Mouse (Mus musculus) midbrain, embryonic 12.5 days (tissue): ENCODE measurements around the gene Ppp1r15b. TPM values are rescaled to one million over a fixed set of nuclear protein-coding genes. Genes with fewer than 3 reads are reported as not detected.
A peak's percentile ranks its signal among the peaks of the same experiment; 100 is the strongest.

Experiments
- ATAC-seq: fragments of 200-750 bp; cut with Nextera tagmentation; 2 replicates; pipeline ENCODE4 v1.8.0; 2017; ENCODE audit warnings: low read depth, moderate TSS enrichment, moderate library complexity; ENCODE audit not compliant: low FRiP score
- H3K27ac ChIP-seq: fragments of 300-500 bp; sonication (generic); replicated peaks from 2 replicates; pipeline ENCODE4 v1.5.1; 2016; ENCODE audit warnings: mild to moderate bottlenecking
- H3K27me3 ChIP-seq: fragments of 300-500 bp; sonication (generic); 2 replicates; pipeline ENCODE4 v1.6.1; 2016; ENCODE audit warnings: mild to moderate bottlenecking
- H3K36me3 ChIP-seq: fragments of 300-500 bp; sonication (generic); 2 replicates; pipeline ENCODE4 v1.6.1; 2016
- H3K4me1 ChIP-seq: fragments of 300-500 bp; sonication (generic); 2 replicates; pipeline ENCODE4 v1.6.1; 2016
- H3K4me2 ChIP-seq: fragments of 300-500 bp; sonication (generic); replicated peaks from 2 replicates; pipeline ENCODE4 v1.6.1; 2016; ENCODE audit warnings: mild to moderate bottlenecking, moderate library complexity
- H3K4me3 ChIP-seq: fragments of 300-500 bp; sonication (generic); 2 replicates; pipeline ENCODE4 v1.5.1; 2016; ENCODE audit warnings: mild to moderate bottlenecking
- H3K9ac ChIP-seq: fragments of 300-500 bp; sonication (generic); replicated peaks from 2 replicates; pipeline ENCODE4 v1.6.1; 2016; ENCODE audit warnings: mild to moderate bottlenecking, moderate library complexity
- H3K9me3 ChIP-seq: fragments of 300-500 bp; sonication (generic); 2 replicates; pipeline ENCODE4 v1.6.1; 2016; ENCODE audit warnings: mild to moderate bottlenecking
- WGBS: fragments of 180-500 bp; shearing (Covaris S2); methylation state at CpG from one replicate; pipeline ENCODE4 v1.1.7; 2016; 5-methylcytosine and 5-hydroxymethylcytosine counted together
- polyA plus RNA-seq: library from polyadenylated mRNA; unstranded; fragments of >200 nt; fragmentation: Nextera tagmentation; extraction: Ambion mirVana; gene quantifications from 2 replicates; pipeline ENCODE4 v1.2.1, GENCODE M21; 2016

Gene Ppp1r15b
- polyA plus RNA-seq, 1 experiment from 2014 or later = 52.7 TPM

- Histone ChIP-seq H3K4me2 (no peak overlapping the region), H3K4me3 (no peak overlapping the region), H3K27ac (no peak overlapping the region), H3K4me1 (peaks cover 27% of the 10 kb centered on the region), H3K27me3 (no peaks in the 10 kb centered on the region), H3K9me3 (no peaks in the 10 kb centered on the region), H3K36me3 (peaks cover 53% of the 10 kb centered on the region), H3K9ac (no peak overlapping the region)
- 97% methylated on average over 1 of the region's 1 CpGs for WGBS
- ATAC-seq = no peak
Measured at GRCm38 (mm10) chr1:133138401-133138800, 7.5 kb downstream of the Ppp1r15b start.

- Histone ChIP-seq H3K27ac (no peak overlapping the region), H3K36me3 (peaks cover 2% of the 10 kb centered on the region; the same call in 1 of the 2 replicates), H3K9ac (no peak overlapping the region), H3K4me2 (no peak overlapping the region), H3K4me1 (no peaks in the 10 kb centered on the region), H3K4me3 (no peak overlapping the region), H3K27me3 (no peaks in the 10 kb centered on the region), H3K9me3 (peaks cover 10% of the 10 kb centered on the region; the same call in 1 of the 2 replicates)
- 0 out of 2 replicates have a peak, but pooled peaks have one; percentile 54 for ATAC-seq
- WGBS = 67% methylated on average over 22 of the region's 22 CpGs
Measured at GRCm38 (mm10) chr1:133146014-133147009, 15.4 kb downstream of the Ppp1r15b start.

DNA sequence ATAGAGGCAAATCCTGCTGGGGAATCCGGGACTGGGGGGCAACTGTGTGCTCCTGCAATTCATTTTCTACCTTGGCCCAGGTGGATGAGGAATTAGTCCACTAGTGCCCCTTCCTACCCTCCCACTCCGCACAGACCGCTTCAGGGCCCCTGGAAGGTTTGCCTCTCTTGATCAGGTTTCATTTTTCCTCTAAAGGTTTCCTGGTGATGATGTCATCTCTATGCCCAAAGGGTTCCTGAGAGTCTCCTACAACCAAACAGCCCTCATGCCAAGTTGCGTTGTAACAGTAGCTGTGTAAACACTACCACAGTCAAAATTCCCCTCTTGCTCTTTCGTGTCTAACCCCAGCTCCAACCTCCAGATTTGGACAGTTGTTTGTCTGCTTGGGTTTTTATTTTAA lies 16.4 kb downstream of the Ppp1r15b start:
- no peak for ATAC-seq
- H3K27me3 ChIP-seq = no peaks in the 10 kb centered on the region
- 90% methylated on average over 5 of the region's 5 CpGs for WGBS
- H3K9ac ChIP-seq = no peak overlapping the region
- peaks cover 10% of the 10 kb centered on the region; the same call in 1 of the 2 replicates for H3K9me3 ChIP-seq
- H3K27ac ChIP-seq = no peak overlapping the region
- H3K4me2 ChIP-seq = no peak overlapping the region
- no peaks in the 10 kb centered on the region for H3K36me3 ChIP-seq
- no peak overlapping the region for H3K4me3 ChIP-seq
- no peaks in the 10 kb centered on the region for H3K4me1 ChIP-seq

DNA sequence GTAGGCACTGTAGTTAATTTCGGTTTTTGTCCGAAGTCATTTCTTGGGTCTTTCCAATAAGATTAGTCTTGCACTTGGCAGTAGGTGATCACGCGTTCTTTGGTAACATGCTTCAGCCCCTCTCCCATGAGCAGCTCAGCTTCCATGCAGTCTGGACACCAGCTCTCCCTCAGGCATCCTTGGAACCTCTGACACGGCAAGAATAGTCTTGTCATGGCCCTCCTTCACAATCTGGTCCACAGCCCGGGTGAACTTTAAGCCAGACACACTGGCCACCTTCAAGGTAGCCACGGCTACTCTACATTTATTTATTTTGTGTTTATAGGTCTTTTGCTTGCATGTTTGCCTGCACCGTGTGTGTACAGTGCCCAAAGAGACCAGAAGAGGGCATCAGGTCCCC lies 17.2 kb downstream of the Ppp1r15b start:
- Histone ChIP-seq H3K9ac (no peak overlapping the region), H3K4me1 (no peaks in the 10 kb centered on the region), H3K36me3 (no peaks in the 10 kb centered on the region), H3K27me3 (no peaks in the 10 kb centered on the region), H3K9me3 (peaks cover 10% of the 10 kb centered on the region; the same call in 1 of the 2 replicates), H3K4me3 (no peak overlapping the region), H3K27ac (no peak overlapping the region), H3K4me2 (no peak overlapping the region)
- 96% methylated on average over 8 of the region's 8 CpGs for WGBS
- ATAC-seq = no peak

DNA sequence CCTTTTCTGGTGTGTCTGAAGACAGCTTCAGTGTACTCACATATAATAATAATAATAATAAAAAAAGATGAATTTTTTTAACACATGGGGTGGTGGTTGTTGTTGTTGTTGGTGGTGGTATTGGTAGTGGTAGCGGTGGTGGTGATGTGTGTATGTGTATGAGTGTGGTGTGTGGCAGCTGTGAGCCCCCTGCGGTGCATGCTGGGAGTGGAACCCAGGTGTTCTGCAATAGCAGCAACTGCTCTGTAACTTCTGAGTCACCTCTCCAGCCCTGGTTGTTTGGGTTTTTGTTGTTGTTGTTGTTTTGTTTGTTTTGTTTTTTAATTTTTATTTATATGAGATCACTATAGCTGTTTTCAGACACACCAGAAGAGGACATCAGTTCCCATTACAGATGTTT lies 19.6 kb downstream of the Ppp1r15b start:
- Histone ChIP-seq H3K4me2 (no peak overlapping the region), H3K36me3 (no peaks in the 10 kb centered on the region), H3K27ac (no peak overlapping the region), H3K9ac (no peak overlapping the region), H3K27me3 (no peaks in the 10 kb centered on the region), H3K9me3 (peaks cover 10% of the 10 kb centered on the region; the same call in 1 of the 2 replicates), H3K4me3 (no peak overlapping the region), H3K4me1 (no peaks in the 10 kb centered on the region)
- ATAC-seq = no peak
- WGBS = 84% methylated on average over 2 of the region's 2 CpGs

GRCm38 (mm10) chr1:133152213-133152612 lies 21.3 kb downstream of the Ppp1r15b start:
- no peak overlapping the region for H3K9ac ChIP-seq
- H3K36me3 ChIP-seq = no peaks in the 10 kb centered on the region
- no peak overlapping the region for H3K4me3 ChIP-seq
- H3K4me2 ChIP-seq = no peak overlapping the region
- H3K27ac ChIP-seq = no peak overlapping the region
- WGBS = 91% methylated on average over 3 of the region's 3 CpGs
- H3K9me3 ChIP-seq = peaks cover 10% of the 10 kb centered on the region; the same call in 1 of the 2 replicates
- H3K4me1 ChIP-seq = no peaks in the 10 kb centered on the region
- no peak for ATAC-seq
- no peaks in the 10 kb centered on the region; the same call in 1 of the 2 replicates for H3K27me3 ChIP-seq

- H3K27me3 ChIP-seq = peaks cover 4% of the 10 kb centered on the region; the same call in 1 of the 2 replicates
- no peaks in the 10 kb centered on the region for H3K36me3 ChIP-seq
- H3K9me3 ChIP-seq = no peaks in the 10 kb centered on the region
- H3K4me1 ChIP-seq = no peaks in the 10 kb centered on the region; the same call in 1 of the 2 replicates
- H3K27ac ChIP-seq = no peak overlapping the region
- 87% methylated on average over 6 of the region's 6 CpGs for WGBS
- no peak overlapping the region for H3K4me3 ChIP-seq
- no peak for ATAC-seq
- H3K4me2 ChIP-seq = no peak overlapping the region
- no peak overlapping the region for H3K9ac ChIP-seq
Measured at GRCm38 (mm10) chr1:133155270-133155669, 24.3 kb downstream of the Ppp1r15b start.

- 75% methylated on average over 7 of the region's 7 CpGs for WGBS
- no peak overlapping the region for H3K27ac ChIP-seq
- no peak for ATAC-seq
- no peak overlapping the region for H3K4me2 ChIP-seq
- no peak overlapping the region for H3K4me3 ChIP-seq
- H3K9ac ChIP-seq = no peak overlapping the region
- peaks cover 9% of the 10 kb centered on the region for H3K4me1 ChIP-seq
- peaks cover 38% of the 10 kb centered on the region for H3K27me3 ChIP-seq
- H3K36me3 ChIP-seq = no peaks in the 10 kb centered on the region
- no peaks in the 10 kb centered on the region for H3K9me3 ChIP-seq
Measured at GRCm38 (mm10) chr1:133159128-133159564, 28.2 kb downstream of the Ppp1r15b start.

DNA sequence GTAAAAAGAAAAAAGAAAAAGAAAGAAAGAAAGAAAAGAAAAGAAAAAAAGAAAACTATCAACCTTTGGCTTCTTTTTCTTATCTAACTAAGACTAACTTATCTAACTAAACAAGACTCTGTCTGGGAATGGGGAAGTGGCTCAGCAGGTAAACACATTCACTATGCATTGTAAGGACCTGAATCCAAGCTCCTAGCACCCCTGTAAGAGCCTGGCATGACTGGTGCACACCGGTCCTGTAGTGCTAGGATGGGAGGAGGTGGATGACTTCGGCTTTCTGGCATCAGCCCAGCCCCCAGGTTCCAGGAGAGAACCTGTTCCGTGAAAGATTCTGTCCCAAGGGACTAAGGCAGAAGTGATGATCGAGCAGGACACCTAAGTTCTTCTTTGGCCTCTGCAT lies 30.6 kb downstream of the Ppp1r15b start:
- WGBS = 62% methylated on average over 4 of the region's 4 CpGs
- Histone ChIP-seq H3K4me2 (no peak overlapping the region), H3K4me1 (peaks cover 19% of the 10 kb centered on the region), H3K9ac (no peak overlapping the region), H3K27ac (no peak overlapping the region), H3K4me3 (no peak overlapping the region), H3K36me3 (no peaks in the 10 kb centered on the region), H3K9me3 (no peaks in the 10 kb centered on the region), H3K27me3 (peaks cover 55% of the 10 kb centered on the region)
- no peak for ATAC-seq

DNA sequence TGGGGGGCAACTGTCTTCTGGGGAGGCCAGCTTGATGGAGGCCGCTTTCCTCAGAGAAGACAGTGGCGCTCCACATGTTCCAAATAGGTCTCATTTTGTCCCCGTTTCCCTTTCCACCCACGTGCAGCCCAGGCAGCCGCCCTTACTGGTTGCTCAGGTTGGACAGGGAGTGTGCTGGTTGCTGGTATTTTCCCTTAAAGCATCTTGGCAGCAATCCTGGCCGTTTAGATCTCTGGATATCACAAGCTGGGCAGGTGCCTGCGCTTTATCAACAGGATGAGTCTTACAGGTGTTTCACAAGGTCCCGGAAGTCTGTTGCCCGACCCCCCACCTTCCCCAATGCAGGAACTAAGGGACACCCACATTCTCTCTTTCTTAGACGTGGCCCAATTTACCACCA lies 31.1 kb downstream of the Ppp1r15b start:
- Histone ChIP-seq H3K4me1 (peaks cover 19% of the 10 kb centered on the region), H3K27me3 (peaks cover 59% of the 10 kb centered on the region), H3K27ac (no peak overlapping the region), H3K9me3 (no peaks in the 10 kb centered on the region), H3K36me3 (no peaks in the 10 kb centered on the region), H3K4me3 (no peak overlapping the region), H3K9ac (no peak overlapping the region), H3K4me2 (no peak overlapping the region)
- 74% methylated on average over 10 of the region's 10 CpGs for WGBS
- ATAC-seq = no peak

GRCm38 (mm10) chr1:133162981-133163380 lies 32.0 kb downstream of the Ppp1r15b start:
- ATAC-seq = no peak
- Histone ChIP-seq H3K4me2 (0 out of 2 replicates have a peak overlapping the region, but pooled peaks have one; percentile 97), H3K9ac (no peak overlapping the region), H3K4me1 (peaks cover 20% of the 10 kb centered on the region), H3K27ac (no peak overlapping the region), H3K4me3 (no peak overlapping the region), H3K27me3 (peaks cover 69% of the 10 kb centered on the region), H3K9me3 (no peaks in the 10 kb centered on the region), H3K36me3 (no peaks in the 10 kb centered on the region)
- WGBS = 55% methylated on average over 8 of the region's 8 CpGs

GRCm38 (mm10) chr1:133163820-133164431 lies 33.0 kb downstream of the Ppp1r15b start, which contains the start of gene Plekha6:
Plekha6 (plus strand) TSS chr1:133164210.
- Histone ChIP-seq H3K4me3 (peak within 1 kb of the TSS; percentile 60), H3K4me2 (peak within 1 kb of the TSS; percentile 97), H3K9me3 (no peaks in the 10 kb centered on the region), H3K27me3 (peaks cover 72% of the 10 kb centered on the region), H3K36me3 (no peaks in the 10 kb centered on the region), H3K9ac (peak within 1 kb of the TSS; percentile 64), H3K27ac (no peak within 1 kb of the TSS), H3K4me1 (peaks cover 28% of the 10 kb centered on the region)
- WGBS = under 1% methylated on average over 68 of the region's 68 CpGs
- ATAC-seq = peak; percentile 58; the same call in 1 of the 2 replicates
